Mouse (Mus musculus): ENCODE results near the gene Tcf3.

DNA sequence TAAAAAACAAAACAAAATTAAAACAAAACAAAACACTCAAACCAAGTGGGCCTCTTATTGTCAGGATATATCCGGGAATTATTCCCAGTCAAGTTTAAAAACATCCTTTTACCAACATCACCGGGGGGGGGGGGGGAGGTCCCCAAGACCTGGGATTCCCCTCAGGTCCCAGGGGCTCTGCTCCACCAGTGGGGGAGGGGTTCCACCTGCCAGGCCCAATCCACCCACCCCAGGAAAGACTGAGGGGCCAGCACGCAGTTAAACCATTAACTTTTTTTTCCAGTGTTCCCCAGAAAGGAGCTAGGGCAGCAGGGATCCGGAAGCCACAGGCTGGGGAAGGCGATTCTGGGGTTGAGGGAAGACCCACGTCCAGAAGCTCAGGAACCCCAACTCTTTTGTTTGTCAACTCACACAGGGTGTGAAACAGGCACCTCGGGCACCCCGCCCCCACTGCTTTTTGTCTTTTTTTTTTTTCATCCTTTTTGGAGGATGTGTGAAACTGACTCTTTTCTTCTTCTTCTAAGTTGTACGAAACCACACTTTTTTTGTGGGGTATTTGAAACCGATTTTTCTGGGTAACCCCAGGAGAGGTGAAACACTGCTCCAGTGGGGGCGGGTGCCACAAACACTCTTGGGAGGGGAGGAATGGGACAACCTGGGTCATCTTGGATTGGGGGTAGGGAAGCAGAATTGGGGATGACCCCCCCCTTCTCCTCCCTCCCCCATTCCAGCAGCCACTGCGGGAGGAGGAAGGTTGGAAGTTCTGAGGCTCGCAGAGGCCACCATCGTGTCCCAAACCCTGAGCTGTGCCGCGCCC is 1.7 kb downstream of the Tcf3 start:
- TF ChIP-seq CTCF (IDR thresholded peaks at IDR 0.05; ENCODE audit: low read depth) (no peak), EP300 (optimal IDR thresholded peaks at IDR 0.05) (no peak)
